ENCODE assay signal across 18 mouse cellular contexts in the genomic region with DNA sequence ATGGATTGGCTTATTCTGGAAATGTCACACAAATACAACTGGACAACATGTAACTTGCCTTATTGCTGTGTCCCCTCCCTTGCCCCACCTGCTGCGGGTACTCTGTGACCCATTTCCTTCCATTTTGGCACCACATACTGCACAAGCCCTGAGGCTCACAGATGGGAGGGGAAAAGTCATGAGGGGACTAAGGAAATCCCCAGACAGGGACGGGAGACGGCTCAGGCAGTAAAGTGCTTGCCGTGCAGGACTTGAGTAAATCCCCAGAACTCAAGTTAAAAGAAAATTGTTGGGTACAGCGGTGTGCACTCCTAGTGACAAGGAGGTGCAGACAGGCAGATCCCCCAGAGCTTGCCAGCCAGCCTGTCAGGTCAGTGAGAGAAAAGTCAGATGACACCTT.
"Had no signal": no experiment of that assay in that cellular context is flagged by ENCODE, and none has a peak within 500 bp of the region (broad histone marks: within the 10 kb centered on the region; RNA-seq: fewer than 3 reads in every experiment).

No protein-coding gene starts in this region.

- H3K4me3 ChIP-seq: midbrain, embryonic 10.5 days; midbrain, embryonic 12.5 days; myocyte; neural tube, embryonic 13.5 days; neural tube, embryonic 15.5 days had no signal

- H3K27ac ChIP-seq: midbrain, embryonic 10.5 days; midbrain, embryonic 12.5 days; neural tube, embryonic 13.5 days; neural tube, embryonic 15.5 days had no signal

- H3K4me1 ChIP-seq: midbrain, embryonic 10.5 days; neural tube, embryonic 13.5 days; neural tube, embryonic 15.5 days had no signal

- H3K9ac ChIP-seq: lung, embryonic 14.5 days; midbrain, embryonic 12.5 days; neural tube, embryonic 13.5 days; neural tube, embryonic 15.5 days had no signal

- H3K4me2 ChIP-seq: lung, embryonic 14.5 days; midbrain, embryonic 12.5 days; neural tube, embryonic 13.5 days; neural tube, embryonic 15.5 days had no signal

- DNase-seq: lung, adult 18-20 months; lung, embryonic 14.5 days; lung, postnatal 10 days; lung, postnatal 4 days; midbrain, embryonic 14.5 days; retina, postnatal 1 day; right cerebral cortex, adult 18-20 months; right cerebral cortex, postnatal 25 days; right cerebral cortex, postnatal 4 days; spleen, adult 18-20 months; thymus, adult 2 months; thymus, postnatal 36 days had no signal

- ATAC-seq: midbrain, embryonic 16.5 days had no signal

- H3K36me3 ChIP-seq: midbrain, embryonic 10.5 days; midbrain, embryonic 12.5 days; neural tube, embryonic 13.5 days; neural tube, embryonic 15.5 days had no signal

- H3K27me3 ChIP-seq: neural tube, embryonic 13.5 days; neural tube, embryonic 15.5 days had no signal

- H3K9me3 ChIP-seq: midbrain, embryonic 10.5 days; midbrain, embryonic 12.5 days; neural tube, embryonic 13.5 days; neural tube, embryonic 15.5 days had no signal
